Mouse (Mus musculus) hindbrain, embryonic 11.5 days (tissue): ENCODE results near the gene Olfr324. TPM values are rescaled to one million over a fixed set of nuclear protein-coding genes. Genes with fewer than 3 reads are reported as not detected.

Experiments used
- ATAC-seq: fragments of 200-750 bp; cut with Nextera tagmentation; 2 replicates; pipeline ENCODE4 v1.8.0; 2017; ENCODE audit warnings: mild to moderate bottlenecking, moderate TSS enrichment, moderate library complexity; ENCODE audit not compliant: low FRiP score
- DNase-seq: peaks from one replicate; pipeline ENCODE4 v3.0.0-alpha.2; 2015; ENCODE audit warnings: low spot score
- H3K27ac ChIP-seq: fragments of 300-500 bp; sonication (generic); 2 replicates; pipeline ENCODE4 v1.5.1; 2014; ENCODE audit warnings: mild to moderate bottlenecking, low read depth, low read length
- H3K27me3 ChIP-seq: fragments of 300-500 bp; sonication (generic); 2 replicates; pipeline ENCODE4 v1.6.1; 2014; ENCODE audit warnings: mild to moderate bottlenecking, low read length, moderate library complexity, mixed read lengths; ENCODE audit not compliant: control insufficient read depth, insufficient read depth
- H3K36me3 ChIP-seq: fragments of 300-500 bp; sonication (generic); 2 replicates; pipeline ENCODE4 v1.6.1; 2014; ENCODE audit warnings: mild to moderate bottlenecking, low read length, moderate library complexity, mixed read lengths; ENCODE audit not compliant: control insufficient read depth, insufficient read depth
- H3K4me1 ChIP-seq: fragments of 300-500 bp; sonication (generic); replicated peaks from 2 replicates; pipeline ENCODE4 v1.6.1; 2014; ENCODE audit warnings: low read length, mixed read lengths; ENCODE audit not compliant: control insufficient read depth, insufficient read depth
- H3K4me2 ChIP-seq: fragments of 300-500 bp; sonication (generic); replicated peaks from 2 replicates; pipeline ENCODE4 v1.6.1; 2014; ENCODE audit warnings: mild to moderate bottlenecking, low read depth, low read length
- H3K4me3 ChIP-seq: fragments of 300-500 bp; sonication (generic); 2 replicates; pipeline ENCODE4 v1.5.1; 2014; ENCODE audit warnings: low read depth, low read length
- H3K9ac ChIP-seq: fragments of 300-500 bp; sonication (generic); 2 replicates; pipeline ENCODE4 v1.6.1; 2014; ENCODE audit warnings: low read depth, low read length
- H3K9me3 ChIP-seq: fragments of 300-500 bp; sonication (generic); 2 replicates; pipeline ENCODE4 v1.6.1; 2016; ENCODE audit warnings: low read length; ENCODE audit not compliant: control insufficient read depth
- WGBS: fragments of 180-500 bp; shearing (Covaris S2); extraction: QIAGEN DNeasy Blood & Tissue Kit; methylation state at CpG from one replicate; pipeline ENCODE4 v1.1.7; 2014; 5-methylcytosine and 5-hydroxymethylcytosine counted together
- polyA plus RNA-seq: library from polyadenylated mRNA; unstranded; fragments of >200 nt; fragmentation: Nextera tagmentation; extraction: Ambion mirVana; gene quantifications from 2 replicates; pipeline ENCODE4 v1.2.1, GENCODE M21; 2014

The Olfr324 gene
- polyA plus RNA-seq, 1 experiment from 2014 or later: not detected

- H3K9me3 ChIP-seq: no peaks in the 10 kb centered on the region
- no peak overlapping the region for H3K9ac ChIP-seq
- H3K27ac ChIP-seq: no peak overlapping the region
- ATAC-seq (no peak), DNase-seq (no peak)
- no peak overlapping the region for H3K4me3 ChIP-seq
- no peaks in the 10 kb centered on the region for H3K27me3 ChIP-seq
- H3K4me2 ChIP-seq: no peak overlapping the region
- H3K4me1 ChIP-seq: no peaks in the 10 kb centered on the region
- H3K36me3 ChIP-seq: no peaks in the 10 kb centered on the region
Observed at GRCm38 (mm10) chr11:58602062-58602461, 7.1 kb downstream of the Olfr324 start.

DNA sequence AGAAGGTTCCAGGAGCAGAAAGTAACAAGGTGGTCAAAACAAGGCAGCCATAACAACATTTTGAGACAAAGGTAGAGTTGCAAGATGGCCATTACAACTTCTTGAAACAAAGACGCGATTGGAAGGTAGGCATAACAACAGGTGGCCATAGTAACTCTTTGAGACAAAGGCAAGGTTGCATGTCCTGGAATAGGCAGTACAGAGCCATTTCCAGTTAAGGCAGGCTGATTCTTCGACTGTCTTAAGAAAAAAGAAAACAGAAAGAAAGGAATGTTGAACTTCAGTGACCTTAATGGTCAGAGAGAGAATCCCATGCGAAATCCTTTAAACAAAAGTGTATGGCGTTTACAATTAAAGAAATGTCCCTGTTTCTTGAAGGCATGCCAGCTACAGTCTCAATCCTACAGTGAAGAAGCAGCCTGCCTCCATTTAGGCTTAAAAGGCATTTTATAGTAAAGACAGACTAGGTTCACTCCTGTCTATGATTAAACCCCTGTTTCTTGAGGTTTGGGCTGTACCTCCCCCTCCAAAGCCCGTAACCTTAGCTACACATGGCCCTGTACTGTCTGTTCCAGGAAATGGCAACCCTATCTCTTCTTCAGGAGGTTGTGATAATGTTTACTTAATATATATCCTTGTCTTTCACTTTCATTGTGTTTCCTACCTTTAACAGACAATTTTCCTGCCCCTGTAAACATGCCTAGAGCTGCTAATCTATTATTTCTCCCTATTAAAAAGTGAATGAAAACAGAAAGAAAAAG is 8.1 kb downstream of the Olfr324 start:
- WGBS: 78% methylated on average over 6 of the region's 6 CpGs
- Histone ChIP-seq H3K9me3 (no peaks in the 10 kb centered on the region), H3K9ac (no peak overlapping the region), H3K4me2 (no peak overlapping the region), H3K4me1 (no peaks in the 10 kb centered on the region), H3K27ac (no peak overlapping the region), H3K36me3 (no peaks in the 10 kb centered on the region), H3K27me3 (no peaks in the 10 kb centered on the region), H3K4me3 (no peak overlapping the region)
- ATAC-seq (no peak), DNase-seq (no peak)

GRCm38 (mm10) chr11:58604688-58605087 is 9.8 kb downstream of the Olfr324 start:
- Histone ChIP-seq H3K4me1 (no peaks in the 10 kb centered on the region), H3K36me3 (no peaks in the 10 kb centered on the region), H3K27ac (no peak overlapping the region), H3K4me2 (no peak overlapping the region), H3K27me3 (no peaks in the 10 kb centered on the region), H3K9me3 (no peaks in the 10 kb centered on the region), H3K4me3 (no peak overlapping the region), H3K9ac (no peak overlapping the region)
- DNase-seq (no peak), ATAC-seq (no peak)
- 78% methylated on average over 2 of the region's 2 CpGs for WGBS

- WGBS: 93% methylated on average over 3 of the region's 3 CpGs
- Histone ChIP-seq H3K9ac (no peak overlapping the region), H3K4me3 (no peak overlapping the region), H3K27me3 (no peaks in the 10 kb centered on the region), H3K4me2 (no peak overlapping the region), H3K9me3 (no peaks in the 10 kb centered on the region), H3K27ac (no peak overlapping the region), H3K36me3 (no peaks in the 10 kb centered on the region), H3K4me1 (no peaks in the 10 kb centered on the region)
- DNase-seq (no peak), ATAC-seq (no peak)
Observed at GRCm38 (mm10) chr11:58605228-58605627, 10.3 kb downstream of the Olfr324 start.

DNA sequence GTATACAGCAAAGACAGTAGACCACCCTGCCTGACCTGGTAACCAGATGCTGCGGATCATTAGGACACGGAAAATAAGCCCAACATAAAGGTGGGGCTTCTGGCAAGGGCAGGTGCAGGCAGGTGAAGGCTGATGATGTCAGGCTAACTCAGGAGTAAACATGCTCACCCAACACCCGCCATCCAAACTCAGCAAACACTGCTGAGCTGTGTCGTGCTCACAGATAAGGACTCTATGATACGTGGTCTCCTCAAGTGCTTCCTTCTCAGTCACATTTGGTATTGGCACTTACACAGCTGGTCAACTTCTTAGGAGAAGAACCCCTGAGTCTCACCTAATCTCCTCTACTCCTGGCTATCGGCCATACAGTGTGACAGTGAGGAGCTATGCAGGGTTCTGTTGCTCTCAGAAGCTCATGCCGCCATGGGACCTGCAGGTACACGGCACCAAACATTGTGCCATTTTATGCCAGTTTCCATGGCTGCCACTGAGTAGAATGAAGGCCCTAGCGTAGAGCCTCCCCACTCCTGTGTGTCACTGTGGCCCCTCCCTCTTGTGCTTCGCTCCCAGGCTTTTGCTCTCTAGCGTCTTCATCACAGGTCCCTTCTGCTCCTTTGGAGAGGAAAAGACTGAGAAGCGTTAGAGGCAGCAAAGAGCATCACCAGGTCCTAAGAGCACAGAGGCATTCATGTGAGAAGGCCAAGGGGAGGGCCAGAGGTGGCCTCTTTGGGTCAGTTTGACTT is 11.4 kb downstream of the Olfr324 start:
- Histone ChIP-seq H3K4me1 (no peaks in the 10 kb centered on the region), H3K4me2 (no peak overlapping the region), H3K27me3 (no peaks in the 10 kb centered on the region), H3K4me3 (no peak overlapping the region), H3K27ac (no peak overlapping the region), H3K9me3 (no peaks in the 10 kb centered on the region), H3K9ac (no peak overlapping the region), H3K36me3 (no peaks in the 10 kb centered on the region)
- DNase-seq (no peak), ATAC-seq (no peak)
- WGBS: 91% methylated on average over 12 of the region's 12 CpGs

GRCm38 (mm10) chr11:58607030-58607429 is 12.1 kb downstream of the Olfr324 start:
- no peaks in the 10 kb centered on the region for H3K4me1 ChIP-seq
- 82% methylated on average over 6 of the region's 6 CpGs for WGBS
- ATAC-seq (no peak), DNase-seq (no peak)
- H3K27me3 ChIP-seq: no peaks in the 10 kb centered on the region
- H3K27ac ChIP-seq: no peak overlapping the region
- H3K9ac ChIP-seq: no peak overlapping the region
- H3K4me2 ChIP-seq: no peak overlapping the region
- H3K36me3 ChIP-seq: no peaks in the 10 kb centered on the region
- no peak overlapping the region for H3K4me3 ChIP-seq
- no peaks in the 10 kb centered on the region for H3K9me3 ChIP-seq

GRCm38 (mm10) chr11:58613359-58613758 is 18.4 kb downstream of the Olfr324 start:
- Histone ChIP-seq H3K9ac (no peak overlapping the region), H3K4me2 (no peak overlapping the region), H3K36me3 (no peaks in the 10 kb centered on the region), H3K4me1 (no peaks in the 10 kb centered on the region), H3K27me3 (no peaks in the 10 kb centered on the region), H3K4me3 (no peak overlapping the region), H3K27ac (no peak overlapping the region), H3K9me3 (no peaks in the 10 kb centered on the region)
- no peak for ATAC-seq
- DNase-seq: no peak
- 87% methylated on average over 3 of the region's 3 CpGs for WGBS

DNA sequence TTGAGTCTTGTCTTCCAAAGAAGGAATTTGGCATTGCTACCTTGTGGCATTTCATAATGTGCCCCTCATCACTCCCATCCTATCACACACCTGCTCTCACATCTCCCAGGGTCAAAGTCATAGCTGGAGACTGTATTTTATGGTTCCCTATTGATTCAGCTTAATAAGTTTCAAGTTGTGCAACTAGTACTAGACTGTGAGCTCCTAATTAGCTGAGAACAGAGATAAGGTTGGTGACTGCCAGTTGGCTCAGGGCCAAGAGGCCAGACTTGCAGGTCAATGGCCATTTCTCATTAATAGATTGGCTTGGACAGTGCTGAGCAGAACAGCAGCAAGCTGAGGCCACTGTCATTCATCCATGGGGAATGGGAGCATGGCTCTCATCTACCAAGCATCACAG is 19.6 kb downstream of the Olfr324 start:
- H3K9ac ChIP-seq: no peak overlapping the region
- H3K4me1 ChIP-seq: no peaks in the 10 kb centered on the region
- no peaks in the 10 kb centered on the region for H3K27me3 ChIP-seq
- H3K9me3 ChIP-seq: no peaks in the 10 kb centered on the region
- H3K4me3 ChIP-seq: no peak overlapping the region
- H3K4me2 ChIP-seq: no peak overlapping the region
- no peak for DNase-seq
- no peak overlapping the region for H3K27ac ChIP-seq
- H3K36me3 ChIP-seq: no peaks in the 10 kb centered on the region
- ATAC-seq: no peak

DNA sequence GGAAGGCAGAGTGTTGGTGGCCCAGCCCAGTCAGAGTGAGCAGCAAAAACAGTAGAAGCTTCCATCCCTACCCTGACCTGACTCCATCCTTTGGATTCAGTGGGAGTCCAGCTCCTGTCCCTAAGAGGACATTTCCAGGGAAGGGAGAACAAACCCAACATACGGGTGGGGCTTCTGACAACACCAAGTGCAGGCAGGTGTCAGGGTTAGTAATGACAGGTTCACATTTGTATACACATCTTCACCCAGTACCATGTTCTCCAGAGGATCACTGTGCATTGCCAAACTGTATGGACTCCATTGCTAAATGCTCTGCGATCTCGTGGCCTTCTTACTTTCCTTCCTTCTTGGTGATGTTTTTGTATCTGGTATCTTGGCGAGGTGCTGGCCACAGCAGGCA is 21.1 kb downstream of the Olfr324 start, which contains the start of gene 2210407C18Rik:
Gene 2210407C18Rik, minus strand, starts transcription at position 101 of the 400 bp plus-strand sequence.
- 89% methylated on average over 4 of the region's 4 CpGs for WGBS

More for the DNA sequence above, 21.1 kb downstream of the Olfr324 start, which contains the start of gene 2210407C18Rik:
- no peak within 1 kb of the TSS for H3K4me2 ChIP-seq
- H3K27me3 ChIP-seq: no peaks in the 10 kb centered on the region
- no peaks in the 10 kb centered on the region for H3K36me3 ChIP-seq
- no peak within 1 kb of the TSS for H3K9ac ChIP-seq
- no peak for DNase-seq
- no peak for ATAC-seq
- H3K4me1 ChIP-seq: no peaks in the 10 kb centered on the region
- H3K9me3 ChIP-seq: no peaks in the 10 kb centered on the region
- no peak within 1 kb of the TSS for H3K4me3 ChIP-seq
- H3K27ac ChIP-seq: no peak within 1 kb of the TSS
